Mouse (Mus musculus) frontal cortex, adult 2 months (tissue): ENCODE results near the gene Erlin1. TPM values are rescaled to one million over a fixed set of nuclear protein-coding genes. Genes with fewer than 3 reads are reported as not detected.

ENCODE experiments used
- DNase-seq, 2 experiments: peaks; one replicate each; pipeline ENCODE4 v3.0.0; 2022; ENCODE audit warnings: low spot score in 1 of 2; ENCODE audit errors: extremely low spot score in 1 of 2
- polyA plus RNA-seq: library from polyadenylated mRNA; depleted of rRNA; stranded (reverse); fragments of >200 nt; gene quantifications from 2 replicates; pipeline ENCODE4 v1.2.3, GENCODE M21; 2012; rRNA removed

Erlin1 gene
- polyA plus RNA-seq, 1 experiment = 19.2 TPM

DNA sequence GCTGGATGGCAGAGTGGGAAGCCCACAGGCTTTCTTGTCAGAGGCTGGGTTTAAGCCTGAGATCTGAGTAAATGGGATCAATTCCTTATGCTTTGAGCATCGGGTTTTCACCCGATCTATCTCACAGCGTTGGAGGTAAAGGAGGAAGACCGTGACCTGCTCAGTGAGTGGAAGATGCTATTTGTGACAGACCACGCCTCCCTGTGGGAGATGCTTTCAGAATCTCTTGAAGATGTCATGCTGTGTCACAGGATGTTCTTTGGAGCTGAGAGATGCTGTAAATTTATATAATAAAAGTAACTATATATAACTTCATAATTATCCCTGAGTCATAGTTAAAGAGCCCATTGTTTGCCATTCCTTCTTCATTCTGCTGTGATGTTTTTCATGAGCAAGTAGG, 68.9 kb downstream of the Erlin1 start:
- DNase-seq = peak; percentile 46 to 54

DNA sequence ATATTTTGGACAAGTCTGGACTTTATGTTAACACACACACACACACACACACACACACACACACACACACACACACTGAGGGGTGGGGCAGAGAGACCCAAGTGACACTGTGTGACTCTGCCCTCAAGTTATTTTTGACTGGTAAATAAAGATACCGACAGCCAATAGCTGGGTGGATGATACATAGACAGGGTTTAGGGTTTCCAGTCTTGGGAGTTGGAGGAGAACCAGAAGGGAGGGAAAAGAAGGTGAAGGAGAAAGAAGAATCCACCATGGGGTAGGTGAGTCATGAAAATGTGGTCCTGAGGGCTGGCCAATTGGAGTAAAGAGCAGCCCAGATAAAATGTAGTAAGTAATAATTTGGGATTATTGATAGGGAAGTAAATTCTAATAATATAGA, 69.5 kb downstream of the Erlin1 start:
- no peak for DNase-seq

GRCm38 (mm10) chr19:43998802-43999527, 70.6 kb downstream of the Erlin1 start:
- DNase-seq = no peak

GRCm38 (mm10) chr19:43998101-43998500, 71.5 kb downstream of the Erlin1 start:
- peak; percentile 50 to 74 for DNase-seq

DNA sequence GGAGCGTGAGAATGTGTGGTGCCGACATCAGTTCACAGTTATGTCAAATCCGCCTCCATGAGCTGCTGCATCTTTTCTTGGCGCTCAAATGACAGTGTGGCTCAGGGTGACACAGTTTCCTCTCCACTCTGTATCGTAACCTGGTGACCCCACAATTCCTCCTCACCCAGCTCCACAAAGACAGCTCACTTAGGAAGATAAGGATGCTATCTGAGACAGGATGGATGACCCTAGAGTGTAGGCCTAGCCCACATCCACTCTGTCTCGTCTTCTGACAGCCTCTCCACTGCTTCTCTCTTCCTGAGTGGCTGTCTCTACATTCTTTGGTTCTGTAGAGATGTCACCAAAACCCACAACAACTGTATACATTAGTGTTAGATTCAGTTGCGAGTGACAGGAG, 74.2 kb downstream of the Erlin1 start:
- no peak for DNase-seq

DNA sequence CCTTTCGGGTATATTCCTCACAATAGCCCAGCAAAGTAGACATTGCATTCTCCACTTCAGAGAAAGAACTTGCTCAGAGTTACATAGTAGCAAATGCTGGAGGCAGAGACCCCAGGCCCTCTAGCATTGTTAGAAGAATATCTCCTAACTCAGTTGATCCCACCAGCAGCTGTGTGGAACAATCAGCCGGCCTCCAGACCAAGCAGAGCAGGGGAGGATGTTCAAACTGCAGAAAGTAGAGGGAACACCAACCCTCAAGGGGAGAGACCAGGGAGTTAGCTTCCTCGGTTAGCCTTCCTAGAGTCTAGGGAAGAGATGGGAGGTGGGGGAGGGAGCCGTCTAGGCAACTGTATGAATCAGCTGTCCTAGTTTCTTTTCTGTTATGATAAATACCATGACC, 77.1 kb downstream of the Erlin1 start:
- no peak for DNase-seq

DNA sequence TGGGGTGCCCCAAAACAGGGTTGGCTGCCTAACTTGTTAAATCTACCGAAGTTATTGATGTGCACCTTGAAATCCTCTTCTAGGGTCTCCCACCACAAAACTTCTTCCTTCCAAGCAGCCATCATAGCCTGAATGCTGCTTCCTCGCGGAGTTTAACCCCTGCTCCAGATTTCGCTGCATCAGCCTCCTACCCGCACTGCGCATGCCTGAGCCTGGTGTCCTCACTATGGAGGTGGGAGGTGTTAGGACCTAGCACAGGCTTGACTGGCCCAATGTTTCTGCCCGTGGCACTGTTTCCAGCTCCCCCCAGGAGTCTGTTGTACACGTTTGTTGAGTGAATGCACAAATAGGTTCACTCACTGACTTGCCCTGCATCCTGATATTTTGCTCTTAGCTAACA, 79.2 kb downstream of the Erlin1 start:
- DNase-seq = no peak

GRCm38 (mm10) chr19:43986069-43986794, 83.4 kb downstream of the Erlin1 start, which contains the start of gene Cpn1:
TSS of gene Cpn1 (minus strand) at chr19:43986556.
- DNase-seq = no peak

Other genes starting within 250 kb of the Erlin1 start
- gene Dnmbp, start 129.6 kb downstream of the Erlin1 start, polyA plus RNA-seq = 10.8 and 11.4 TPM in 2 replicates
- 0.13 and 0.14 TPM in 2 replicates for gene Cpn1, start 83.2 kb downstream of the Erlin1 start, polyA plus RNA-seq
- 0.10 and 0.11 TPM in 2 replicates for gene Cyp2c23, start 40.6 kb downstream of the Erlin1 start, polyA plus RNA-seq
- gene Chuk, start 37.7 kb upstream of the Erlin1 start, polyA plus RNA-seq = 102 and 117 TPM in 2 replicates
- 22.5 and 24.6 TPM in 2 replicates for gene Cwf19l1, start 66.1 kb upstream of the Erlin1 start, polyA plus RNA-seq
- 77.2 and 82.6 TPM in 2 replicates for gene Bloc1s2, start 76.7 kb upstream of the Erlin1 start, polyA plus RNA-seq
- 0.80 and 0.97 TPM in 2 replicates for gene Pkd2l1, start 122.7 kb upstream of the Erlin1 start, polyA plus RNA-seq
- 3.1 and 3.2 TPM in 2 replicates for gene Scd3, start 133.5 kb upstream of the Erlin1 start, polyA plus RNA-seq
- gene Scd2, start 223.9 kb upstream of the Erlin1 start, polyA plus RNA-seq = 626 and 656 TPM in 2 replicates